Mouse (Mus musculus): ENCODE measurements around the gene Atad3a. TPM values are rescaled to one million over a fixed set of nuclear protein-coding genes. Genes with fewer than 3 reads are reported as not detected.

Atad3a gene
- polyA plus RNA-seq, 1 experiment: 72.9 TPM

GRCm38 (mm10) chr4:155761356-155762099, 635 bp upstream of the Atad3a start:
- Histone ChIP-seq H3ac (ENCODE audit: control insufficient read depth, insufficient read length, low read depth) (peak overlapping the region; percentile 68), H3K36me3 (ENCODE audit: control insufficient read depth, insufficient read depth) (peaks cover 27% of the 10 kb centered on the region)
- TF ChIP-seq MYOG (IDR thresholded peaks at IDR 0.05; ENCODE audit: control insufficient read depth, extremely low read depth, insufficient read length): no peak
- no peak for TF ChIP-seq USF1 (IDR thresholded peaks at IDR 0.05; ENCODE audit: low read depth)
- TF ChIP-seq CTCF (IDR thresholded peaks at IDR 0.05; ENCODE audit: control insufficient read depth, insufficient read depth, insufficient read length): no peak
- no peak for TF ChIP-seq FOSL1 (IDR thresholded peaks at IDR 0.05; ENCODE audit: insufficient read depth, low read length, poor library complexity, severe bottlenecking)
- no peak for TF ChIP-seq MYOD1 (IDR thresholded peaks at IDR 0.05; ENCODE audit: control insufficient read depth, insufficient read length, low read depth)
- TF ChIP-seq MAX (IDR thresholded peaks at IDR 0.05): no peak
- TF ChIP-seq CEBPB (IDR thresholded peaks at IDR 0.05; ENCODE audit: low read depth): no peak

GRCm38 (mm10) chr4:155759862-155760612, 856 bp downstream of the Atad3a start:
- peak; percentile 41 for TF ChIP-seq MAX (IDR thresholded peaks at IDR 0.05)
- TF ChIP-seq CEBPB (IDR thresholded peaks at IDR 0.05; ENCODE audit: low read depth): no peak
- TF ChIP-seq MYOD1 (IDR thresholded peaks at IDR 0.05; ENCODE audit: control insufficient read depth, insufficient read length, low read depth): no peak
- TF ChIP-seq CTCF (IDR thresholded peaks at IDR 0.05; ENCODE audit: control insufficient read depth, insufficient read depth, insufficient read length): no peak

More at GRCm38 (mm10) chr4:155761356-155762099, 635 bp upstream of the Atad3a start:
- Histone ChIP-seq H3K79me3 (ENCODE audit: low read depth) (peaks cover 37% of the 10 kb centered on the region), H3K4me3 (ENCODE audit: insufficient read depth, poor library complexity, severe bottlenecking) (peak overlapping the region; percentile 88), H3K27me3 (ENCODE audit: control insufficient read depth, insufficient read depth, insufficient read length) (no peaks in the 10 kb centered on the region), H3K79me2 (ENCODE audit: control insufficient read depth, insufficient read depth) (peaks cover 54% of the 10 kb centered on the region)

GRCm38 (mm10) chr4:155757011-155757410, 3.9 kb downstream of the Atad3a start:
- Histone ChIP-seq H3K36me3 (ENCODE audit: control insufficient read depth, insufficient read depth) (peaks cover 64% of the 10 kb centered on the region), H3K27me3 (ENCODE audit: control insufficient read depth, insufficient read depth, insufficient read length) (no peaks in the 10 kb centered on the region), H3K79me2 (ENCODE audit: control insufficient read depth, insufficient read depth) (peaks cover 69% of the 10 kb centered on the region), H3K79me3 (ENCODE audit: low read depth) (peaks cover 38% of the 10 kb centered on the region), H3ac (ENCODE audit: control insufficient read depth, insufficient read length, low read depth) (no peak overlapping the region), H3K4me3 (ENCODE audit: insufficient read depth, poor library complexity, severe bottlenecking) (no peak overlapping the region)
- TF ChIP-seq MAX (IDR thresholded peaks at IDR 0.05) (no peak), USF1 (IDR thresholded peaks at IDR 0.05; ENCODE audit: low read depth) (no peak), CTCF (IDR thresholded peaks at IDR 0.05; ENCODE audit: control insufficient read depth, insufficient read depth, insufficient read length) (no peak), MYOD1 (IDR thresholded peaks at IDR 0.05; ENCODE audit: control insufficient read depth, insufficient read length, low read depth) (no peak)

More at GRCm38 (mm10) chr4:155759862-155760612, 856 bp downstream of the Atad3a start:
- Histone ChIP-seq H3K4me3 (ENCODE audit: insufficient read depth, poor library complexity, severe bottlenecking) (peak overlapping the region; percentile 88), H3ac (ENCODE audit: control insufficient read depth, insufficient read length, low read depth) (peak overlapping the region; percentile 97), H3K27me3 (ENCODE audit: control insufficient read depth, insufficient read depth, insufficient read length) (no peaks in the 10 kb centered on the region), H3K79me3 (ENCODE audit: low read depth) (peaks cover 38% of the 10 kb centered on the region), H3K36me3 (ENCODE audit: control insufficient read depth, insufficient read depth) (peaks cover 41% of the 10 kb centered on the region), H3K79me2 (ENCODE audit: control insufficient read depth, insufficient read depth) (peaks cover 64% of the 10 kb centered on the region)

GRCm38 (mm10) chr4:155746575-155747490, 14.1 kb downstream of the Atad3a start:
- no peak for TF ChIP-seq MYOG (IDR thresholded peaks at IDR 0.05; ENCODE audit: control insufficient read depth, extremely low read depth, insufficient read length)
- TF ChIP-seq CEBPB (IDR thresholded peaks at IDR 0.05; ENCODE audit: low read depth): no peak
- no peak for TF ChIP-seq MAX (IDR thresholded peaks at IDR 0.05)
- TF ChIP-seq FOSL1 (IDR thresholded peaks at IDR 0.05; ENCODE audit: insufficient read depth, low read length, poor library complexity, severe bottlenecking): no peak
- no peak for TF ChIP-seq CTCF (IDR thresholded peaks at IDR 0.05; ENCODE audit: control insufficient read depth, insufficient read depth, insufficient read length)
- TF ChIP-seq MYOD1 (IDR thresholded peaks at IDR 0.05; ENCODE audit: control insufficient read depth, insufficient read length, low read depth): no peak
- no peak for TF ChIP-seq USF1 (IDR thresholded peaks at IDR 0.05; ENCODE audit: low read depth)
- Histone ChIP-seq H3K79me3 (ENCODE audit: low read depth) (peaks cover 5% of the 10 kb centered on the region), H3K4me3 (ENCODE audit: insufficient read depth, poor library complexity, severe bottlenecking) (no peak overlapping the region), H3ac (ENCODE audit: control insufficient read depth, insufficient read length, low read depth) (no peak overlapping the region), H3K36me3 (ENCODE audit: control insufficient read depth, insufficient read depth) (peaks cover 87% of the 10 kb centered on the region), H3K27me3 (ENCODE audit: control insufficient read depth, insufficient read depth, insufficient read length) (no peaks in the 10 kb centered on the region), H3K79me2 (ENCODE audit: control insufficient read depth, insufficient read depth) (peaks cover 14% of the 10 kb centered on the region)

- TF ChIP-seq CTCF (IDR thresholded peaks at IDR 0.05; ENCODE audit: control insufficient read depth, insufficient read depth, insufficient read length) (no peak), MYOG (IDR thresholded peaks at IDR 0.05; ENCODE audit: control insufficient read depth, extremely low read depth, insufficient read length) (no peak), USF1 (IDR thresholded peaks at IDR 0.05; ENCODE audit: low read depth) (no peak), FOSL1 (IDR thresholded peaks at IDR 0.05; ENCODE audit: insufficient read depth, low read length, poor library complexity, severe bottlenecking) (no peak), MYOD1 (IDR thresholded peaks at IDR 0.05; ENCODE audit: control insufficient read depth, insufficient read length, low read depth) (no peak), MAX (IDR thresholded peaks at IDR 0.05) (no peak), CEBPB (IDR thresholded peaks at IDR 0.05; ENCODE audit: low read depth) (no peak)
- Histone ChIP-seq H3K4me3 (ENCODE audit: insufficient read depth, poor library complexity, severe bottlenecking) (no peak overlapping the region), H3K79me2 (ENCODE audit: control insufficient read depth, insufficient read depth) (peaks cover 14% of the 10 kb centered on the region), H3K36me3 (ENCODE audit: control insufficient read depth, insufficient read depth) (peaks cover 87% of the 10 kb centered on the region), H3K27me3 (ENCODE audit: control insufficient read depth, insufficient read depth, insufficient read length) (no peaks in the 10 kb centered on the region), H3K79me3 (ENCODE audit: low read depth) (peaks cover 5% of the 10 kb centered on the region), H3ac (ENCODE audit: control insufficient read depth, insufficient read length, low read depth) (no peak overlapping the region)
These were observed 14.8 kb downstream of the Atad3a start for GRCm38 (mm10) chr4:155746036-155746548.

Data from C2C12 (cell line).